Mouse (Mus musculus) liver, embryonic 16.5 days (tissue): ENCODE data around the gene Gm14137. TPM values are rescaled to one million over a fixed set of nuclear protein-coding genes. Genes with fewer than 3 reads are reported as not detected.

Experiments
- ATAC-seq: fragments of 200-750 bp; cut with Nextera tagmentation; 2 replicates; pipeline ENCODE4 v1.8.0; 2017; ENCODE audit warnings: low read depth, mild to moderate bottlenecking, moderate number of reproducible peaks, moderate library complexity
- H3K27ac ChIP-seq: fragments of 300-500 bp; sonication (generic); 2 replicates; pipeline ENCODE4 v1.5.1; 2014; ENCODE audit warnings: mild to moderate bottlenecking, low read length
- H3K27me3 ChIP-seq: fragments of 300-500 bp; sonication (generic); 2 replicates; pipeline ENCODE4 v1.6.1; 2014; ENCODE audit warnings: low read depth, low read length, mixed read lengths; ENCODE audit not compliant: control insufficient read depth, insufficient read depth
- H3K36me3 ChIP-seq: fragments of 300-500 bp; sonication (generic); 2 replicates; pipeline ENCODE4 v1.6.1; 2014; ENCODE audit warnings: mild to moderate bottlenecking; ENCODE audit not compliant: control insufficient read depth, insufficient read depth
- H3K4me1 ChIP-seq: fragments of 300-500 bp; sonication (generic); 2 replicates; pipeline ENCODE4 v1.6.1; 2014; ENCODE audit warnings: low read depth, low read length, mixed read lengths; ENCODE audit not compliant: control insufficient read depth
- H3K4me2 ChIP-seq: fragments of 300-500 bp; sonication (generic); 2 replicates; pipeline ENCODE4 v1.6.1; 2014; ENCODE audit warnings: low read depth, low read length, mixed read lengths
- H3K4me3 ChIP-seq: fragments of 300-500 bp; sonication (generic); 2 replicates; pipeline ENCODE4 v1.5.1; 2014; ENCODE audit warnings: low read depth, mild to moderate bottlenecking, low read length
- H3K9ac ChIP-seq: fragments of 300-500 bp; sonication (generic); 2 replicates; pipeline ENCODE4 v1.6.1; 2014; ENCODE audit warnings: low read depth, low read length
- H3K9me3 ChIP-seq: fragments of 300-500 bp; sonication (generic); replicated peaks from 2 replicates; pipeline ENCODE4 v1.6.1; 2016; ENCODE audit warnings: low read length; ENCODE audit not compliant: control insufficient read depth
- WGBS: fragments of 180-500 bp; shearing (Covaris S2); extraction: QIAGEN DNeasy Blood & Tissue Kit; methylation state at CpG from one replicate; pipeline ENCODE4 v1.1.7; 2014; ENCODE audit not compliant: insufficient replicate concordance; 5-methylcytosine and 5-hydroxymethylcytosine counted together
- polyA plus RNA-seq: library from polyadenylated mRNA; unstranded; fragments of >200 nt; fragmentation: Nextera tagmentation; extraction: Ambion mirVana; gene quantifications from 2 replicates; pipeline ENCODE4 v1.2.1, GENCODE M21; 2015

The Gm14137 gene
- polyA plus RNA-seq, 1 experiment from 2014 or later: 0.14 TPM

DNA sequence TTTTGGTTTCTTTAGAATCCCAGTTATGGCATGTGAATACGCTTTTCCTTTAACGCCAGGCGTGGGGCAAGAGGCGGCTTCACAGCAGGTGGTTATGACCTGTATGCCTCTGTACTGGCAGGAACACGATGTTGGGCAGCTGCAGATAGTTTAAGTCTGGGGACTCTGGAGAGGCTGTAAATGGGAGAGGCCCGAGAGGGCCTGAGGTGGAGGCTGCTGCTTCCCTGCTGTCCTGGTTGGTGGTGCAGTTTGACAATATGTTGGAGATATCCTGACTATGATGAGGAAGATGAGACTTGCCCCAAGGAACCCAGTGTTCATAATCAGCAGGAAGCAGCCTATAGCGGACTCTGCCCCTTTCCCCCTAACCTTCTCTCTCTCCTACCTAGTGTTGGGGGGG lies 8.6 kb downstream of the Gm14137 start:
- Histone ChIP-seq H3K4me1 (no peaks in the 10 kb centered on the region), H3K27me3 (no peaks in the 10 kb centered on the region), H3K4me3 (no peak overlapping the region), H3K27ac (no peak overlapping the region), H3K9me3 (no peaks in the 10 kb centered on the region), H3K36me3 (no peaks in the 10 kb centered on the region; the same call in 1 of the 2 replicates), H3K4me2 (no peak overlapping the region), H3K9ac (no peak overlapping the region)
- 73% methylated on average over 7 of the region's 7 CpGs for WGBS
- no peak for ATAC-seq

DNA sequence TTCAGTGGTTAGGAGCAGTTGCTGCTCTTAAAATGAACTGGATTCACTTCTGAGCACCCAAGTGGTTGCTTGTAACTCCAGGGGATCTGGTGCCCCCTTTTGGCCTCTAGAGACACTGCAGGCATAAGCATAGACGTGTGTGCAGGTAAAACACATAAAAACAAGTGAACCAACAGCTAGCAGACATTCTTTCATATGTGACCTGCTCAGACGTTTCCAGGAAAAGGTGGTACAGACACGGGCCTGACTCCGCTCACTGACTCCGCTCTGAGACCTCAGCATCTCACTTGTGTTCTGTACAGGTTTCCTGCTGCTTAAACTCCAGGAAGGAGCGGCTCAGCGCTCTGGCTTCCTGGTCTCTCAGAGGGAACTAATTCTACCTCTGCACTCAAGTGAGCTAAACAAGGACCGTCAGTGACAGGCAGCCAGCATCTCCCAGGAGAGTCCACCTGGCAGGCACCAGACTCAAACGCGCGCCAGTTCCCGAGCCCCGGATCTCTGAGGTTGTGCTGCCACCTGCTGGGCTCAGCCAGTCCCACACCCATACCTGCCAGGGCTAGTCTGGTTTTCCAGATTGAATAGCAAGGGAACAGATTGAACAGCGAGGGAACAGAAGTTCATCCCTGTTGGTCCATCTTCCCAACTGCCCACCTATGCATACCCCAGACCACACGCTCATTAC lies 14.9 kb downstream of the Gm14137 start:
- peak overlapping the region; percentile 49; the same call in 1 of the 2 replicates for H3K9ac ChIP-seq
- ATAC-seq: peak; percentile 88

DNA sequence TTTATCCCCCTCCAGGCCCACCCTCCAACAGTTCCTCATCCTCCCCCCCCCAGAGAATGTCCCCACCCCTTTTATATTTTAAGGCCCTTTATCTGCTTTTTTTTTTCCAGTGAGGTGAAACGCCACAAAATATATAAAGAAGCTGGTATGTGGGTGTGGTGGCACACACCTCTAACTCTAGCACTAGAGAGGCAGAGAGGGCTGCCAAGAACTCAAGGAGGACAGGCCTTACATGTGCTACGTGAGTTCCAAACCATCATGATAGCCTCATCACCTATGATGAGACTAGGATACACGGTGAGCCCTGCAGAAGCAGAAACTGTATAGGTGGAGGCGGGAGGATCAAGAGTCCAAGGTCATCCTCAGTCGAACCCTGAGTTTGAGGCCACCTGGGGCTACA lies 16.7 kb downstream of the Gm14137 start:
- WGBS: 63% methylated on average over 5 of the region's 5 CpGs
- H3K27ac ChIP-seq: no peak overlapping the region

More for the DNA sequence above, 14.9 kb downstream of the Gm14137 start:
- Histone ChIP-seq H3K36me3 (no peaks in the 10 kb centered on the region), H3K27me3 (no peaks in the 10 kb centered on the region), H3K4me1 (peaks cover 4% of the 10 kb centered on the region), H3K27ac (peak overlapping the region; percentile 48; the same call in 1 of the 2 replicates), H3K9me3 (no peaks in the 10 kb centered on the region), H3K4me2 (peak overlapping the region; percentile 93), H3K4me3 (peak overlapping the region; percentile 56)
- 4% methylated on average over 15 of the region's 15 CpGs for WGBS

DNA sequence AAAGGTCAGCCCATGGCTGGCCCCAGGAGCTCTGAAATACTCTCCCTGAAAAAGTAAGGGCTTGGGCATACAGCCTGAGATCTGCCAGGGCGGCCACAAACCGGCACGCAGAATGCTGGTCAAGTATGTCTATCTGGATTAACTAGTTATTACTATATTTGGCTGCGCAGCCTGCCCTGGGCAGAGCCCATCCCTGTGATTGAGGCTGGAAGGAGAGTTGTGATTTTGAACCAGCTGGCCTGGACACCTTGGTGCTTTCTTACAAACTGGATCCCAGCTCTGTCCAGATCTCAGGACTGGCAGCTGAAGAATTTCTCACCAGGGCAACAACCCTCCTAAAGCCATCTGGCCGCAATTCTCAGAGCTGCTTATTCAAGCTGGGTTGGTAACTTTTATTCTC lies 19.8 kb downstream of the Gm14137 start:
- H3K9me3 ChIP-seq: no peaks in the 10 kb centered on the region
- H3K4me2 ChIP-seq: no peak overlapping the region
- no peak overlapping the region for H3K4me3 ChIP-seq
- 88% methylated on average over 5 of the region's 5 CpGs for WGBS
- no peak overlapping the region for H3K9ac ChIP-seq
- H3K36me3 ChIP-seq: no peaks in the 10 kb centered on the region
- no peak overlapping the region for H3K27ac ChIP-seq
- peaks cover 4% of the 10 kb centered on the region for H3K4me1 ChIP-seq
- no peak for ATAC-seq
- no peaks in the 10 kb centered on the region for H3K27me3 ChIP-seq

More for the DNA sequence above, 16.7 kb downstream of the Gm14137 start:
- H3K4me2 ChIP-seq: no peak overlapping the region
- H3K9ac ChIP-seq: no peak overlapping the region
- no peak for ATAC-seq
- no peaks in the 10 kb centered on the region for H3K36me3 ChIP-seq
- H3K4me3 ChIP-seq: no peak overlapping the region
- H3K27me3 ChIP-seq: no peaks in the 10 kb centered on the region
- peaks cover 4% of the 10 kb centered on the region for H3K4me1 ChIP-seq
- no peaks in the 10 kb centered on the region for H3K9me3 ChIP-seq

DNA sequence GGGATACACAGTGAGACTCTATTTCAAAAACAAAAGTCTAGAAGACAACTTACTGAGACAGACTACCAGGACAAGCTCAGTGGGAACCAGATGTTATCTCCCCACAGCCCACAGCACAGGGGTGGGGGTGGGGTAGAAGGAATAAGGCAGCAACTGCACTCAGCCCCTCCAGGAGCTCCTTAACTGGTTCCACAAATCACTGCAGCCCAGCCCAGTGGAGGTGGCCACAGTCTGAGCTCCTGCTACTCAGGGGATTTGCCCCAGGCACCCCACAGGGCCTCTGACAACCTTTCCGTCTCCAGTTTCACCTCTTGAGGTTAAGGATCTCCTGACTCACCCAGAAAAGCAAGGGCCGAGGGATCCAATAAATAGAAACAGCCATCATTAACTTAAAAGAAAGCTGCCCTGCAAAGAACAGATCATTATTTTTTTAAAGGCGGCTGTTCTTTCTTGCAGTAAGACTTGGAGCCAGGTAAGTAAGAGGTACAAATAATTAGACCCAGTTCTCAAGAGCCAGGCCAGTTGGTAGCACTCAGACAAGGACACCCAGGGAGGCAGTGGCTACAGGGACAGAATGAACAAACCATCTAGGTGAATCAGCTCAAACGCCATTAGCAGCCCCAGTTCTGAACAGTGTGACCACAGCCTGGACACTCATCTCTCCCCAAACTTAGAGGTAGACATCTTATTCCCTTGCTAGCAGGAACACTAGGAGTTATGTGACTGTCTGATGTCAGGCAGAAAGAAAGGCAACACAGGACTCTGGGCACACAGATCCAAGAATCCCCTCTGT lies 22.2 kb downstream of the Gm14137 start:
- no peak overlapping the region for H3K4me3 ChIP-seq
- H3K27me3 ChIP-seq: no peaks in the 10 kb centered on the region
- no peak overlapping the region for H3K9ac ChIP-seq
- 58% methylated on average over 4 of the region's 4 CpGs for WGBS
- H3K9me3 ChIP-seq: no peaks in the 10 kb centered on the region
- no peak for ATAC-seq
- no peaks in the 10 kb centered on the region for H3K36me3 ChIP-seq
- no peak overlapping the region for H3K27ac ChIP-seq
- no peak overlapping the region for H3K4me2 ChIP-seq
- peaks cover 3% of the 10 kb centered on the region; the same call in 1 of the 2 replicates for H3K4me1 ChIP-seq

DNA sequence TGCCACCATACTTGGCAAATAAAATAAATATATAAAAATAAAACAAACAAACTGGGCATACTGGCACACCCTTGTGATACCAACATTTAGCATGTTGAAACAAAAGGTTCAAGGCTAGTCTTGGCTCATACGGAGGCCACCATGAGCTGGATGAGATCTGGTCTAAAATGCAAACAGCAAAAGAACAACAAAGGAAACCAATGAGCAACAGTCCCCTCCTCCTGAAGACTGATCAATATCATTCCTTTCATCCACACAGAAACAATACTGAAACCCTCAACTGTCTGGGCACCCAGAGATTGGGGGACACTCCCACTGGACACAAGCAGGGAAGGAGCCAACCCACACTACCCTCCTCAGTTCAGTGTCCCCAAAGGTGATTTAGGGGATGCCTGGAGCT lies 23.2 kb downstream of the Gm14137 start:
- no peak for ATAC-seq
- H3K27ac ChIP-seq: no peak overlapping the region
- peaks cover 3% of the 10 kb centered on the region; the same call in 1 of the 2 replicates for H3K4me1 ChIP-seq
- no peak overlapping the region for H3K4me2 ChIP-seq
- H3K9ac ChIP-seq: no peak overlapping the region
- no peaks in the 10 kb centered on the region for H3K27me3 ChIP-seq
- H3K9me3 ChIP-seq: no peaks in the 10 kb centered on the region
- 65% methylated on average over 1 of the region's 1 CpGs for WGBS
- H3K4me3 ChIP-seq: no peak overlapping the region
- H3K36me3 ChIP-seq: no peaks in the 10 kb centered on the region

DNA sequence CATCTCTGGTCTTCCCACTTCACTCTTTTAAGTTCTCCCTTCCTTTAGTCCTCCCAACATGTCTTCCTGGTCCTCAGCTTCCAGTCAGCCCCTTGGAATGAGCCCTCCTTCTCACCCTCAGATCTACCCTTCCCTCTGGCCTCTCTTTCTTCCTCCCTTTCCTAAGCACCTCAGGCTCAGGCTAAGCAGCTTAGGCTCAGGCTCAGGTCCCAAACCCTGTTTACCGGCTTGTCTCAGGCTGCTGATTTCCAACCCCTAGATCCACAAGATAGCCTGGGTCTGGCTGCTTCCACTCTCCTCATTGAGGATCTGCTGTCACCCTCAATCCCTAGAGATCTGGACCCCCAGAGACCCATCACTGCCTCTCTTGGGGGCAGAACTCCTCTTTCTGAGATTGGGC lies 23.7 kb downstream of the Gm14137 start:
- 75% methylated on average over 1 of the region's 1 CpGs for WGBS
- no peaks in the 10 kb centered on the region for H3K27me3 ChIP-seq
- H3K9me3 ChIP-seq: no peaks in the 10 kb centered on the region
- no peaks in the 10 kb centered on the region for H3K36me3 ChIP-seq
- no peak overlapping the region for H3K4me3 ChIP-seq
- ATAC-seq: no peak
- H3K9ac ChIP-seq: no peak overlapping the region
- H3K4me1 ChIP-seq: peaks cover 3% of the 10 kb centered on the region; the same call in 1 of the 2 replicates
- H3K27ac ChIP-seq: no peak overlapping the region
- H3K4me2 ChIP-seq: no peak overlapping the region

DNA sequence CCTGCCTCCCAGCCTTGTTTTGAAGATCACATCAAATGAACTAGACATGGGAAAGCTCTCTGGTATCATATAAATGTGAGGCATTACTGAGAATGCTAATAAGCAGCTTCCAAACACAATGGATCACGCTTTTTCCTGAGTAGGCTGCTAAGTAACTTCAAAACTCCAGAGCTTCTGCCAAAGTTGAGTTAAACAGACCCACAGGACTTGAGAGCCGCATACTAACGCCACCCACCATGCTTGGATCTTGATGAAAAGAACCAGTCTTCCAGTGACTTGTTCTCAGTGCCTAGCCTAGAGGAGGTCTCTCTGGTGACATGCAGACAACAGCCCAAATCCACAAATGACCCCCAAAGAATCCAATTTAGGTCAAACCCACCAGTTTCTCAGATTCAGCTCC lies 24.6 kb downstream of the Gm14137 start:
- WGBS: 78% methylated on average over 3 of the region's 3 CpGs
- ATAC-seq: no peak
- peaks cover 3% of the 10 kb centered on the region; the same call in 1 of the 2 replicates for H3K4me1 ChIP-seq

DNA sequence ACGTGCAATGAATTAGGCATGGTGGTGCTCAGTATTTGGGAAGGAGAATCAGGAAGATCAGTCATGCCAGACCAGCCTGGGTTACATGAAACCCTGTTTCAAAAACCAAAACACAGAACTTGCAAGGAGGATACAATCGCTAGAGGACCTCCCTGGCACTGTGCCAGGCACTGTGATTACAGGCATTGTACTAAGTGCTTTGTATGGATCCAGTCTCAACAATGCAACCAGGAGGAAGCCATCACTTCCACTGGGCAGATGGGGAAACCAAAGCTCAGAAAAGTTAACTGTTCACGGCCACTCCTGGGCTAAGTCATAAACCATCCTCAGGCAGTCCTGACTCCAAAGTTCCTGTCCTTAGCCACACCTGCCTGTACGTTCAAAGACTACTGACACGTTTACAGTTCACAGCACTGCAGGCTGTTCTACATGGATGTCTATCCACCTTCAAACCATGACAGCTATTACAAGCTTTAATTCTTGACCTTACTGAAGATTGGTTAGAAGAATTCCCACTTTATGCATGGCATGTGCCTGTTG lies 28.7 kb downstream of the Gm14137 start:
- 55% methylated on average over 5 of the region's 5 CpGs for WGBS
- no peak overlapping the region for H3K4me2 ChIP-seq
- H3K27ac ChIP-seq: no peak overlapping the region
- no peak for ATAC-seq
- no peaks in the 10 kb centered on the region for H3K36me3 ChIP-seq
- no peaks in the 10 kb centered on the region for H3K9me3 ChIP-seq
- no peaks in the 10 kb centered on the region for H3K27me3 ChIP-seq
- H3K4me3 ChIP-seq: no peak overlapping the region
- no peak overlapping the region for H3K9ac ChIP-seq
- H3K4me1 ChIP-seq: peaks cover 6% of the 10 kb centered on the region

More for the DNA sequence above, 24.6 kb downstream of the Gm14137 start:
- Histone ChIP-seq H3K9me3 (no peaks in the 10 kb centered on the region), H3K9ac (no peak overlapping the region), H3K27me3 (no peaks in the 10 kb centered on the region), H3K27ac (no peak overlapping the region), H3K36me3 (no peaks in the 10 kb centered on the region), H3K4me2 (no peak overlapping the region), H3K4me3 (no peak overlapping the region)
